Mouse (Mus musculus) hindbrain, embryonic 16.5 days (tissue): ENCODE measurements at regions not wholly inside any gene's neighbourhood (a gene's known extent, or its start where the extent isn't known, plus 50 kb on each side); places are given as distances from the start of the nearest gene placed in this dataset.

ENCODE experiments used
- ATAC-seq: fragments of 200-750 bp; cut with Nextera tagmentation; 2 replicates; pipeline ENCODE4 v1.8.0; 2017; ENCODE audit warnings: moderate TSS enrichment, moderate library complexity
- H3K27ac ChIP-seq: fragments of 300-500 bp; sonication (generic); 2 replicates; pipeline ENCODE4 v1.5.1; 2014; ENCODE audit warnings: low read depth, mild to moderate bottlenecking, control low read depth, low read length, moderate library complexity
- H3K27me3 ChIP-seq: fragments of 300-500 bp; sonication (generic); replicated peaks from 2 replicates; pipeline ENCODE4 v1.6.1; 2014; ENCODE audit warnings: low read length; ENCODE audit not compliant: control insufficient read depth, insufficient read depth
- H3K36me3 ChIP-seq: fragments of 300-500 bp; sonication (generic); 2 replicates; pipeline ENCODE4 v1.6.1; 2014; ENCODE audit warnings: mild to moderate bottlenecking, low read length, moderate library complexity, mixed read lengths; ENCODE audit not compliant: control insufficient read depth, insufficient read depth
- H3K4me1 ChIP-seq: fragments of 300-500 bp; sonication (generic); 2 replicates; pipeline ENCODE4 v1.6.1; 2014; ENCODE audit warnings: low read depth, low read length; ENCODE audit not compliant: control insufficient read depth, insufficient read depth
- H3K4me2 ChIP-seq: fragments of 300-500 bp; sonication (generic); 2 replicates; pipeline ENCODE4 v1.6.1; 2014; ENCODE audit warnings: mild to moderate bottlenecking, low read length, control low read depth, moderate library complexity
- H3K4me3 ChIP-seq: fragments of 300-500 bp; sonication (generic); 2 replicates; pipeline ENCODE4 v1.5.1; 2014; ENCODE audit warnings: mild to moderate bottlenecking, low read length, control low read depth, moderate library complexity
- H3K9ac ChIP-seq: fragments of 300-500 bp; sonication (generic); 2 replicates; pipeline ENCODE4 v1.6.1; 2014; ENCODE audit warnings: low read depth, mild to moderate bottlenecking, control low read depth, low read length, moderate library complexity
- H3K9me3 ChIP-seq: fragments of 300-500 bp; sonication (generic); 2 replicates; pipeline ENCODE4 v1.6.1; 2014; ENCODE audit warnings: mild to moderate bottlenecking, low read length, moderate library complexity; ENCODE audit not compliant: control insufficient read depth
- WGBS: fragments of 180-500 bp; shearing (Covaris S2); extraction: QIAGEN DNeasy Blood & Tissue Kit; methylation state at CpG from one replicate; pipeline ENCODE4 v1.1.7; 2014; 5-methylcytosine and 5-hydroxymethylcytosine counted together

DNA sequence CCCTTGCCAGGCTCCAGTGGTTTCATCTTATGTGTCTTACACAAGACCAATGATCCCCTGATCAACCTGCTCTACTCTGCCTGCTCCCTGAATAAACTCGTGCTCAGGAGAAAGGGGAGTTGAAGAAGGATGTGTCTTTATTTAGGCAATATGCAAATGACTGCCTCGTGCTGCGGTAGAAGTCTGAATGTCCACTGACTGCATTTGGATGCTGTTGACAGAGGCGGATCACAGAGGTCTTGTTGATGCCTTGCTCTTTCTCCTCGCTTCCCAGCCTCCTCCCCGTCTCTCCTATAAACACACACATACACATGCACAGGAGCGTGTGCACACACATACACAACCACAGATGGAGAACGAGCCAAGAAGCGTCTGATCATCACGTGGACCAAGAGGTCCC is 90.2 kb downstream of the Actbl2 start:
- Histone ChIP-seq H3K27me3 (no peaks in the 10 kb centered on the region), H3K27ac (no peak overlapping the region), H3K9me3 (no peaks in the 10 kb centered on the region), H3K36me3 (no peaks in the 10 kb centered on the region), H3K9ac (no peak overlapping the region), H3K4me3 (no peak overlapping the region), H3K4me1 (no peaks in the 10 kb centered on the region), H3K4me2 (no peak overlapping the region)
- 70% methylated on average over 10 of the region's 10 CpGs for WGBS
- no peak for ATAC-seq

DNA sequence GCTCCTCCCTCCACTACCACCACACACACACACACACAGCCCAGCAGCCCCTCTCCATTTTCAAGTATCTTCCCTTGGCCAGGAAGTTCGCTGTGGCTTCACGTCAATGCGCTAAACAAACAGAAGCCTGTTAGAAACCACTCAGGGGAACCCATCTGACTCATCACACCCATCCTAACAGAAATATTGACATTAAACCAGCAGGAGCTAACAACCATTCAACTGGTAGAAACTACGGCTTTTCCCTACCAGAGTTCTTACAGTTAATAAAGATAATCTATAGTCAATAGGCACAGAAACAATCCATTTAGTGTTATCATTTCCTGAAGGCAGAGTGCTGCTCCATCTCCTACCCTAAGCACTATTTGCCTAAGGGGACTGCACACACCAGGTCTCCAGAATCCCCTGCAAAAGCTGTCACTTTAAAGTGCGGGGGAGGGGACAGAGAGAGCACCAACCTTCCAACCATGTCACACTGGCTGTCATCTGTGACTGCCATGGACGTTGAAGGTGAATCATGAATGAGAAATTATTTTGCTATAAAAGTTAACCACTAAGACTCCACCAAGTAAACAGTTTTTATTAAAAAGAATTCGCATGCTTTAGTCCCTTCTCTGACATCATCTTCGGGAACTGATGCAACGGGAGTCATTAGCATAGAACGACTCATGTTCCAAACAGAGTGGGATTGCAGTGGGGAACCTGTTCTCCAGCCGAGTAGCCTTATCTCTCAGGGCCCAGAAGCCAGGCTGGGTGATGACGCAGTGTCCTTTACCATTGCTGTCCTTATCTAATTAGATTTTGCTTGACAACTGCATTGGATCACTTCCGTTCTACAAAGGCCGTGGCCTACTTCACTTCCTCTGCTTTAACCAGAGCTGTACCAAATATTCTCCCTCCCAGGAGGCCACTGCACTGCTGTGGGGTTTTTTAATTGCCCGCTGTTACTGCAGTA is 91.0 kb downstream of the Actbl2 start:
- Histone ChIP-seq H3K36me3 (no peaks in the 10 kb centered on the region), H3K9me3 (no peaks in the 10 kb centered on the region), H3K4me2 (no peak overlapping the region), H3K4me3 (no peak overlapping the region), H3K4me1 (no peaks in the 10 kb centered on the region), H3K27ac (no peak overlapping the region), H3K27me3 (no peaks in the 10 kb centered on the region), H3K9ac (no peak overlapping the region)
- 71% methylated on average over 15 of the region's 15 CpGs for WGBS
- ATAC-seq: no peak

DNA sequence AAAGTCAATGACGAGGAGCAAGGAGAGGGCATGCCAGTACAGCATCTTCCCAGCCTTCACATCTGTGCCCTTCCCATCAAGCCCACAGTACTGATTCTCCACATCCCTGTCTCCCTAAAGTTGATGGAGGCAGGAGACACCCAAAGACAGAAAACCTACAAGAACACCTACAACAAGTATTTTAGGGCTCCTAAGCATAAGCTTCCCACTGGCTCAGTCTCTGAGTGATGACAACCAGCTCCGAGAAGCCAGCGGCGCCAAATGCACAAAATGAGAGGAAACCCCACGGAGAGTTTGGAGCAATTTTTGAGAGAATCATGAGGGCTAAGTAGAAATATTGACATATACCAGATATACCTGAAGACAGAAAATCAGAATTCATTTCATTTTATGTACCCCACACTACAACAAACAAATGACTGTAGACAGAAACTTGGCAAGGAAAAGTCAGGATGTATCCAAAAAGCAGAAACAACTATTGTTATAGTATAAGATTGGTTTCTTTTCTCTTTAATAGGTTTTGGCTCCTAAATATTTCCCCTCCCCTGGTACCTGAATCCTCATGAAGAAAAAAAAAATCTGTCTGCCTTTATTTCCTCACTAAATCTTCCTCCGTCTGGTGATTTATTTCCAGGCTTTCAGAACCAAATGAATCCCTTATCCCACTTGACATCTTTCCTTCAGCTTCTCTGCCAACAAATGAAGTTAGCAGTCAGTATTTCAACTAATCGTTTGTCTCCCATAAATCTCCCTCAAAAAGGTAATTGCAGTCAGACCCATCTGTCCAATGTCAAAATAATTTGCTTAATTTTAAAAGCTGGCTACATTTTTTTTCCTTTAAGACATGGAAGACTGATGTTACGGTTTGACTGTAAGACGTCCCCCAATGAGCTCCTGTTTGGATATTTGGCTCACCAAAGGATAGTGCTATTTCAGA is 102.0 kb downstream of the Actbl2 start:
- Histone ChIP-seq H3K36me3 (no peaks in the 10 kb centered on the region), H3K4me2 (no peak overlapping the region), H3K4me3 (no peak overlapping the region), H3K27ac (no peak overlapping the region), H3K27me3 (no peaks in the 10 kb centered on the region), H3K4me1 (no peaks in the 10 kb centered on the region), H3K9ac (no peak overlapping the region), H3K9me3 (no peaks in the 10 kb centered on the region)
- ATAC-seq: no peak
- WGBS: 77% methylated on average over 9 of the region's 9 CpGs

DNA sequence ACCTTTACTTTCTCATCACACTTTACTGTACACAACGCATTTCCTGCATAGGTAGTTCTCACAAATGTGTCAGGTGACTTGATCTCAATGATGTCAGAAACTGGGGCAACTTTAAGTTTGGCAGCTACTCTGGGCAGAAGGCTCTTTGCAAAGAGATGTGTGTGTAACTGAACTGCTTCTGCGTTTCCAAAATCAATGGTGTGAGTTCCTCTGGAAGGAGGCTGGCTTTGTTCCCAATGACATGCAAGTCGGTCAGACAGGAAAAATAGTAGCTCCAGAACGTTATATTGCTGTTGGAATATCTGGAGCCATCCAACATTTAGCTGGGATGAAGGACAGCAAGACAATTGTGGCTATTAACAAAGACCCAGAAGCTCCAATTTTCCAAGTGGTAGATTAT is 106.6 kb downstream of the Actbl2 start:
- H3K36me3 ChIP-seq: no peaks in the 10 kb centered on the region
- no peak overlapping the region for H3K9ac ChIP-seq
- 61% methylated on average over 4 of the region's 4 CpGs for WGBS
- no peaks in the 10 kb centered on the region for H3K27me3 ChIP-seq
- H3K9me3 ChIP-seq: peaks cover 7% of the 10 kb centered on the region; the same call in 1 of the 2 replicates
- no peak overlapping the region for H3K4me2 ChIP-seq
- no peak overlapping the region for H3K27ac ChIP-seq
- no peak overlapping the region for H3K4me3 ChIP-seq
- no peak for ATAC-seq
- no peaks in the 10 kb centered on the region for H3K4me1 ChIP-seq

DNA sequence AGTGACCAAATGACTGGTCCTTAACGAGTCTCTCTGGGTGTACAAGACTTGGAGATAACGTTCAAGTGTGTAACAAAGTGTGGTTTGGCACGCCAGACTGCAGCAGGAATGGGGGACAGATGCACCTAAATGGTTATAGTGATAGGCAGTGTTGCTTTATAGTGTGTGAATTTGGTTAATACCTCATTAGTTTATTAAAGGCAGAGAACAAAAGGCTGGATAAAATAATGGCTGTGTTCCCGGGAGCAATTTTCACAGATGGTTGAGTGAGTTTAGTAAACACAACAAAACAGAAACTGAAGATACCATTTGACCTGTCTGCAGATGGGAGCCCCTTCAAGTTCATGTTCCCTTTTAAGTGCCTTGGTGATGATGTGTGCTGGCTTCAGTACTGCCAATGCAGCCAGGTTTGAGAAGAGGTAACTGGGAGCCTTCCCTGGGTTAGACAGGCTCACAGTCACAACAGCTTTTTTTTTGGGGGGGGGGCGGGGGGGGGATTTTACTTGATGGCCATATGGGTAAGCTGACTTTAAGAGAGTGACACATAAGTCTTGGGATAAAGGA is 108.4 kb downstream of the Actbl2 start:
- no peak overlapping the region for H3K4me3 ChIP-seq
- H3K27ac ChIP-seq: no peak overlapping the region
- no peak for ATAC-seq
- no peaks in the 10 kb centered on the region for H3K4me1 ChIP-seq
- no peak overlapping the region for H3K4me2 ChIP-seq
- WGBS: 37% methylated on average over 5 of the region's 5 CpGs
- no peaks in the 10 kb centered on the region for H3K27me3 ChIP-seq
- H3K9ac ChIP-seq: no peak overlapping the region
- H3K9me3 ChIP-seq: peaks cover 7% of the 10 kb centered on the region; the same call in 1 of the 2 replicates
- H3K36me3 ChIP-seq: no peaks in the 10 kb centered on the region

DNA sequence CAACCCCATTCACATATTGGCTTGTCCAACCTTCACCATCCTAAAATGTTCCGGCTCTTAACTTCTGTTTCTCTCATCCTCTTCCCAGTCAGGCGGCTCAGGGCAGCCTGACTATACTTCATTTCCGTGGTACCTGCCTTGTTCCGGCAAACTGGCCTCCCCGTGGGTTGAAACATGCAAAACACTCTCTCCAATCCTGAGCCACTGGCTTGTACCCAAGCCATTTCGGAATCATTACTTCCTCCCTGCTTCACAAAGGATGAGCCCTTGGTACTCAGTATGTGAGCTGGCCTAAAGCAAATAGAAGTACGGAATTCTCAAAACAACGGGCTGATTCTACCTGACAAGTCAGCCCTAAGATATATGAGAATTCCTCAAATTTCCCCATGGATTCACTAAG is 112.1 kb downstream of the Actbl2 start:
- H3K4me1 ChIP-seq: no peaks in the 10 kb centered on the region
- no peak overlapping the region for H3K4me3 ChIP-seq
- no peak overlapping the region for H3K9ac ChIP-seq
- no peak overlapping the region for H3K4me2 ChIP-seq
- ATAC-seq: no peak
- H3K9me3 ChIP-seq: peaks cover 7% of the 10 kb centered on the region; the same call in 1 of the 2 replicates
- 78% methylated on average over 8 of the region's 8 CpGs for WGBS
- no peaks in the 10 kb centered on the region for H3K36me3 ChIP-seq
- no peaks in the 10 kb centered on the region for H3K27me3 ChIP-seq
- no peak overlapping the region for H3K27ac ChIP-seq

DNA sequence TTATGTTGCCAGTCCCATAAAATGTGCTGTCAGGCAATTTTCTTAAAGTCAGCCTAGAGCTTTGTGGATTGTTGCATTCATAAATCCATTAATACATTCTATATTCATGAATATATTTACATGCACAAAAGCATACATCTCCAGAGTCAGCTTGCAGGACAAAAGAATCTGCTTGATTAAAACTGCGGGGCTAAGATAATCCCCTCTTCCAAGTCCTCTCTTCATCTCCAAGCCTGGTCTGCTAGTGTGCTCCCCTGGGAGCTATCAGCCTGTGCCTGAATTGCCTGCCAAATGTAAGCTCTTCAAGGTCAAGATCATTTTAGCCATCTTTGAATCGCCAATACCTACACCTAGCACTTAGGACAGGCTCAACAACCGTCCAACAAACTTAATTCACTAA is 112.8 kb downstream of the Actbl2 start:
- H3K36me3 ChIP-seq: no peaks in the 10 kb centered on the region
- no peak overlapping the region for H3K27ac ChIP-seq
- H3K4me2 ChIP-seq: no peak overlapping the region
- peaks cover 7% of the 10 kb centered on the region; the same call in 1 of the 2 replicates for H3K9me3 ChIP-seq
- H3K9ac ChIP-seq: no peak overlapping the region
- no peak overlapping the region for H3K4me3 ChIP-seq
- WGBS: 53% methylated on average over 3 of the region's 3 CpGs
- ATAC-seq: no peak
- H3K4me1 ChIP-seq: no peaks in the 10 kb centered on the region
- no peaks in the 10 kb centered on the region for H3K27me3 ChIP-seq

DNA sequence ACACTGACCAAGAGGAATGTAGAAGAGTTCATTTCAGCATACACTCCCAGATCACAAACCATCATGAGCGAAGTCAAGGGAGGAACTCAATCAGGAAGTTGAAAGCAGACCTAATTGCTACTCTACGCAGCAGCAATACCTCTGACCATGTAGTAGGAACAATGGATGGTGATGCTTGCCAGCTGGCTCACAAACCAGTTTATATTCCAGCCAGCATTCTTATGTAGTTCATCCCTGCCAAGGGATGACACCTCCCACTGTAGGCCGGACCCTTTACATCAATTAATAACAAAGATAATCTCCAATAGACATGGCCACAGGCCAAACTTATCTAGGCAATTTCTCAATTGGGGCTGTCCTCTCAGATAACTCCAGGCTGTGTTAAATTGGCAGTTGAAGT is 115.1 kb downstream of the Actbl2 start:
- Histone ChIP-seq H3K27me3 (no peaks in the 10 kb centered on the region), H3K9me3 (peaks cover 7% of the 10 kb centered on the region; the same call in 1 of the 2 replicates), H3K4me2 (no peak overlapping the region), H3K9ac (no peak overlapping the region), H3K36me3 (no peaks in the 10 kb centered on the region), H3K4me3 (no peak overlapping the region), H3K4me1 (no peaks in the 10 kb centered on the region), H3K27ac (no peak overlapping the region)
- no peak for ATAC-seq
- 73% methylated on average over 3 of the region's 3 CpGs for WGBS

DNA sequence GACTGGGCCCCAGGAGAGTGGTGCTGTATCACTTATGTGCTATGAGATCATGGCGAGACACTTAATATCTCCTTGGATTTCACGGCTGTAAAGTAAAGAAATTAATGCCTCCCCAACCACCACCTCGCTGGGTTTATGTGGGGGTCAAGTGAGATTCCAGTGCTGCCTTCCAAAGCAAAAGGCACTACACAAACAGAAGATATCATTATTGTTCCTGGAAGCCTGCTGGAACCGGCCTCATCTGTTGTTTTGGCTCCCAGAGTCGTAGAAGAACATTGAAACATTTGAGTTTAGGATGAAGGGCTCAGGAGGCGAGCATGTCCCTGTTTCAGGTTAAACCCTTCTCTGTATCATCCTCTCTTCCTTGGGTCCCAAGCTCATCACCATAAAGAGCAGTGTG is 116.6 kb downstream of the Gpbp1 start:
- Histone ChIP-seq H3K36me3 (no peaks in the 10 kb centered on the region), H3K4me3 (no peak overlapping the region), H3K4me2 (no peak overlapping the region), H3K9me3 (no peaks in the 10 kb centered on the region), H3K27ac (no peak overlapping the region), H3K27me3 (no peaks in the 10 kb centered on the region), H3K9ac (no peak overlapping the region), H3K4me1 (no peaks in the 10 kb centered on the region)
- WGBS: 73% methylated on average over 6 of the region's 6 CpGs
- ATAC-seq: no peak
